ENCODE assay signal across 8 mouse cellular contexts in the genomic region with DNA sequence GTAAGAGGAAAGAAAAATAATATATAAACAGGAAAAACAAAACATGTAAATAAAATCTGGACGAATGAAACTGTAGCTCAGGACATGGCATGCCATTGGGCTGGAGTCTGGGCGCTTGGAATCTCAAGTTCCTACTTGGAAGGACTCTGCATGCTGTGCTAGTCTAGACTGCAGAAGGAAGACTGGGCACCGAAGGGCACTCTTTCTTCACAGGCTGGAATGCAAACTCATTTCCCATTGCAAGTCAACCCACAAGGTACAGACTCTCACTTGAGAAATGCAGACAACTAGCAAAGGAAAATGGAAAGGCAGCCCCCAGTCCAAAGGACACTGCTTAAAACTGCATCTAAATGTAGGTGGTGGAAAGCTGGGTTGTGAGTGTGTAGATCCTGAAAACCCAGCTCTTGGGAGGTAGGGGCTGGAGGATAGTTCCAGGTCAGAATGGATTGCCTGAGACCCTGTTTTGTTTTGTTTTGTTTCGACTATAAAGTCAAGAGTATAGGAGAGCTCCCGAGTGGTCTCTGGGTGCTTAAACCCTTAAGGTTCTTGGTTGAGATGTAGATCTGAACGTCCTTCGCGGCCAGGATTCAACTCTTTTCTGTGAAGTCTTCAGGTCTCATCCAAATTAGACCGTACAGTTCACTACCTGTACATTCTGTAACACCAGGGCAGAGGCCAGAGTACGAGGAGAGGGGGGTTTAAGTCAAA. TPM values are rescaled to one million over a fixed set of nuclear protein-coding genes. Genes with fewer than 3 reads are reported as not detected.
DNase-seq lines count a peak whose midpoint lies in the region; ATAC-seq and TF ChIP-seq lines count a peak whose summit lies in the region.

No protein-coding gene starts in this region.

- no peak for TF ChIP-seq CTCF in heart, adult 2 months (IDR thresholded peaks at IDR 0.05)
- no peak for TF ChIP-seq CTCF in CH12.LX (conservative IDR thresholded peaks at IDR 0.05 in 1 of 2, IDR thresholded peaks at IDR 0.05 in 1 of 2; ENCODE audit: low read depth in 2 of 2, low read length in 2 of 2)
- TF ChIP-seq CTCF in forebrain, postnatal 0 days (IDR thresholded peaks at IDR 0.05; ENCODE audit: low read depth) = no peak

- H3K4me1 ChIP-seq in heart, adult 2 months (ENCODE audit: control insufficient read depth, insufficient read depth, low read length) = peaks cover 7% of the 10 kb centered on the region
- H3K4me1 ChIP-seq in CH12.LX (ENCODE audit: control insufficient read depth in 1 of 2, insufficient read depth in 2 of 2) = no peaks in the 10 kb centered on the region
- peaks cover 12% of the 10 kb centered on the region; the same call in 1 of the 2 replicates for H3K4me1 ChIP-seq in forebrain, postnatal 0 days (ENCODE audit: insufficient read depth)
- H3K4me1 ChIP-seq in liver, embryonic 15.5 days (replicated peaks) = no peaks in the 10 kb centered on the region

- no peak for TF ChIP-seq EP300 in heart, adult 2 months (IDR thresholded peaks at IDR 0.05; ENCODE audit: insufficient read depth, low read depth, low read length)
- no peak for TF ChIP-seq EP300 in CH12.LX (IDR thresholded peaks at IDR 0.05; ENCODE audit: low read length)

- 0 out of 2 replicates have a peak, but pooled peaks have one; percentile 7 for ATAC-seq in forebrain, postnatal 0 days
- no peak for ATAC-seq in liver, embryonic 15.5 days (ENCODE audit: insufficient read depth)
- ATAC-seq in inflammation-experienced regulatory T-cells, adult 6 months = no peak

- intact Hi-C loops in heart, adult 2 months (cut with DNase I) = loop anchor here (2.0 kb wide), 1 partner anchor 17 kb away; no protein-coding TSS in a partner anchor
- intact Hi-C loops in heart, postnatal 14 days (cut with DNase I) = loop anchor here (2.0 kb wide), 1 partner anchor 29 kb away; no protein-coding TSS in a partner anchor

- dilution Hi-C loops in CH12.LX (cut with MboI; ENCODE audit: extremely low pct_ligation_motif_present, extremely low pct_unique_long_range_greater_than_20kb, low sequenced_read_pairs) = no loop called here

- H3K9ac ChIP-seq in heart, adult 2 months (ENCODE audit: low read depth, low read length) = no peak overlapping the region
- H3K9ac ChIP-seq in CH12.LX (ENCODE audit: insufficient read depth, low read depth) = no peak overlapping the region
- H3K9ac ChIP-seq in forebrain, postnatal 0 days = 0 out of 2 replicates have a peak overlapping the region, but pooled peaks have one; percentile 50
- no peak overlapping the region for H3K9ac ChIP-seq in liver, embryonic 15.5 days

- TF ChIP-seq POLR2A in heart, adult 2 months (IDR thresholded peaks at IDR 0.05; ENCODE audit: insufficient read depth, low read depth, low read length) = no peak
- TF ChIP-seq POLR2A in CH12.LX (IDR thresholded peaks at IDR 0.05; ENCODE audit: low read depth, low read length) = no peak

- H3K4me3 ChIP-seq in heart, adult 2 months = peak overlapping the region; percentile 54; the same call in 1 of the 2 replicates
- no peak overlapping the region for H3K4me3 ChIP-seq in CH12.LX (replicated peaks in 1 of 3; ENCODE audit: low read depth in 2 of 3, low read length in 2 of 3, poor library complexity in 1 of 3)
- peak overlapping the region; percentile 40 for H3K4me3 ChIP-seq in forebrain, postnatal 0 days (ENCODE audit: low read depth, low read length)
- H3K4me3 ChIP-seq in liver, embryonic 15.5 days (replicated peaks) = no peak overlapping the region

- no peaks in the 10 kb centered on the region for H3K27me3 ChIP-seq in heart, adult 2 months (ENCODE audit: control insufficient read depth, insufficient read depth, low read length)
- H3K27me3 ChIP-seq in CH12.LX (replicated peaks) = no peaks in the 10 kb centered on the region
- no peaks in the 10 kb centered on the region for H3K27me3 ChIP-seq in forebrain, postnatal 0 days (ENCODE audit: insufficient read depth, low read length)
- H3K27me3 ChIP-seq in liver, embryonic 15.5 days = peaks cover 25% of the 10 kb centered on the region

- TF ChIP-seq RAD21 in CH12.LX (IDR thresholded peaks at IDR 0.05; ENCODE audit: low read depth, low read length) = no peak

- peak overlapping the region; percentile 84 for H3K27ac ChIP-seq in heart, adult 2 months
- no peak overlapping the region for H3K27ac ChIP-seq in CH12.LX (ENCODE audit: insufficient read depth, low read depth)
- no peak overlapping the region for H3K27ac ChIP-seq in forebrain, postnatal 0 days (ENCODE audit: low read depth, low read length)
- H3K27ac ChIP-seq in liver, embryonic 15.5 days (replicated peaks) = no peak overlapping the region

- H3K36me3 ChIP-seq in heart, adult 2 months (ENCODE audit: control insufficient read depth, insufficient read depth, low read length) = no peaks in the 10 kb centered on the region
- H3K36me3 ChIP-seq in CH12.LX (replicated peaks in 1 of 2; ENCODE audit: control insufficient read depth in 1 of 2, insufficient read depth in 1 of 2, low read length in 1 of 2) = no peaks in the 10 kb centered on the region
- no peaks in the 10 kb centered on the region for H3K36me3 ChIP-seq in forebrain, postnatal 0 days (ENCODE audit: insufficient read depth)
- no peaks in the 10 kb centered on the region for H3K36me3 ChIP-seq in liver, embryonic 15.5 days (replicated peaks)

- H3K79me2 ChIP-seq in heart, adult 2 months (replicated peaks; ENCODE audit: control insufficient read depth, insufficient read depth, low read length) = no peaks in the 10 kb centered on the region
- no peaks in the 10 kb centered on the region for H3K79me2 ChIP-seq in CH12.LX (replicated peaks; ENCODE audit: control insufficient read depth, extremely low read depth, insufficient read depth, poor library complexity, severe bottlenecking)

- no peak for DNase-seq in heart, adult 2 months
- no peak for DNase-seq in heart, postnatal 14 days
- no peak for DNase-seq in CH12.LX (ENCODE audit: extremely low read depth)
- DNase-seq in forebrain, postnatal 0 days = no peak
- no peak for DNase-seq in cerebellum, postnatal 36 days
- DNase-seq in spleen, postnatal 36 days (ENCODE audit: low spot score in 2 of 2) = no peak

- peak overlapping the region; percentile 60 for H3K4me2 ChIP-seq in CH12.LX (ENCODE audit: insufficient read depth, low read depth, poor library complexity, severe bottlenecking)
- H3K4me2 ChIP-seq in forebrain, postnatal 0 days (ENCODE audit: low read depth) = peak overlapping the region; percentile 65
- H3K4me2 ChIP-seq in liver, embryonic 15.5 days = peak overlapping the region; percentile 48

- H3K9me3 ChIP-seq in CH12.LX (replicated peaks; ENCODE audit: low read length) = no peaks in the 10 kb centered on the region
- no peaks in the 10 kb centered on the region for H3K9me3 ChIP-seq in forebrain, postnatal 0 days (ENCODE audit: low read length)
- H3K9me3 ChIP-seq in liver, embryonic 15.5 days (replicated peaks) = no peaks in the 10 kb centered on the region

- in situ Hi-C loops in CH12.LX (cut with MboI; ENCODE audit: low pct_ligation_motif_present, low pct_unique_long_range_greater_than_20kb, low sequenced_read_pairs) = no loop called here

- 55% methylated on average over 10 of the region's 10 CpGs for WGBS in heart, adult 2 months
- 48% methylated on average over 10 of the region's 10 CpGs for WGBS in forebrain, postnatal 0 days
- WGBS in liver, embryonic 15.5 days (ENCODE audit: insufficient replicate concordance) = 23% methylated on average over 10 of the region's 10 CpGs

TF ChIP-seq in CH12.LX, 34 proteins besides CTCF, POLR2A, EP300 and RAD21:
- no peak for TF ChIP-seq ZC3H11A (IDR thresholded peaks at IDR 0.05; ENCODE audit: low read depth, low read length)
- TF ChIP-seq PAX5 (IDR thresholded peaks at IDR 0.05; ENCODE audit: low read length) = no peak
- TF ChIP-seq USF2 (conservative IDR thresholded peaks at IDR 0.05; ENCODE audit: low read depth, low read length) = no peak
- no peak for TF ChIP-seq ZKSCAN1 (IDR thresholded peaks at IDR 0.05; ENCODE audit: borderline replicate concordance, low read depth, low read length)
- no peak for TF ChIP-seq CHD1 (IDR thresholded peaks at IDR 0.05; ENCODE audit: low read depth, low read length)
- no peak for TF ChIP-seq ETS1 (conservative IDR thresholded peaks at IDR 0.05; ENCODE audit: low read depth, low read length)

RNA-seq across cellular contexts. Expression of a gene that starts 26.5 kb away (rescaled TPM):
- 10 to 100 TPM in 1 of 2 experiments, 1 to 10 TPM in 1; 8.5 to 10.4 TPM for total RNA-seq in heart, adult 2 months (2021)
- 2.7 and 4.6 TPM in 2 replicates for polyA plus RNA-seq in heart, adult 2 months (2012; rRNA removed)
- 10 to 100 TPM; 12.1 to 14.1 TPM for total RNA-seq in heart, postnatal 14 days (2021)
- total RNA-seq in CH12.LX (2012; rRNA removed) (0.04 TPM in 1 of 2 replicates, not detected in the other), CH12.LX (2014; rRNA removed) (not detected in 2 replicates)
- polyA plus RNA-seq in CH12.LX (2012; ENCODE audit: insufficient read length, low read depth) = not detected in 2 replicates
- 8.2 and 9.2 TPM in 2 replicates for total RNA-seq in forebrain, postnatal 0 days (2014; rRNA removed)
- 3.3 and 3.4 TPM in 2 replicates for polyA plus RNA-seq in forebrain, postnatal 0 days (2015; fragmentation: Nextera tagmentation; extraction: Ambion mirVana)
- polyA plus RNA-seq in liver, embryonic 15.5 days (2015; fragmentation: Nextera tagmentation; extraction: Ambion mirVana) = 1.6 TPM in 2 replicates
- polyA plus RNA-seq in inflammation-experienced regulatory T-cells, adult 6 months (2017; shearing (Covaris generic)) = 1 to 10 TPM in 1 of 3 experiments, under 1 TPM in 1, not detected in 1; 0.17 to 1.1 TPM

Comparison
In these comparisons a context has a peak if more than half of its experiments do, and no peak if none do; other contexts are left out.
1. H3K4me3 ChIP-seq: peak in heart, adult 2 months (single experiment) and forebrain, postnatal 0 days (single experiment); none in CH12.LX (0 of 3) and liver, embryonic 15.5 days (single experiment).
2. Peak in every context shown above with its lines, with median percentiles within 50 percentile points of each other: H3K4me2 ChIP-seq.